Comparison of ENCODE assay signal across 8 mouse cellular contexts in genomic region chr19:4915924-4916603, GRCm38 (mm10). TPM values are rescaled to one million over a fixed set of nuclear protein-coding genes. Genes with fewer than 3 reads are reported as not detected.
"Had no signal": no experiment of that assay in that cellular context is flagged by ENCODE, and none has a peak within 500 bp of the region (broad histone marks: within the 10 kb centered on the region; RNA-seq: fewer than 3 reads in every experiment).

No protein-coding gene starts in this region.

- DNase-seq: kidney, postnatal 25 days; left cerebral cortex, postnatal 4 days; liver, postnatal 0 days; lung, embryonic 14.5 days; retina, postnatal 1 day; thymus, adult 18-20 months; thymus, postnatal 36 days had no signal

RNA-seq across cellular contexts. Expression of gene Actn3, which starts 38.4 kb away (rescaled TPM):
- total RNA-seq: neutrophil, adult 5-6 weeks had no signal
